Mouse (Mus musculus): ENCODE measurements around the gene Utp4. TPM values are rescaled to one million over a fixed set of nuclear protein-coding genes. Genes with fewer than 3 reads are reported as not detected.
"Not testable (repeated sequence)": the region's sequence is repeated elsewhere in the genome, so short reads cannot be mapped to it uniquely, and the experiment has no call there.

Utp4 gene
- polyA plus RNA-seq, 1 experiment from 2014 or later = 59.7 TPM

GRCm38 (mm10) chr8:106920395-106920741, 26.9 kb downstream of the Utp4 start:
- WGBS = 94% methylated on average over 5 of the region's 5 CpGs

GRCm38 (mm10) chr8:106924057-106924456, 30.6 kb downstream of the Utp4 start:
- peak overlapping the region; percentile 37; the same call in 1 of the 2 replicates for H3K27ac ChIP-seq (ENCODE audit: low read length)
- H3K4me2 ChIP-seq (ENCODE audit: low read depth, low read length) = no peak overlapping the region
- WGBS = 78% methylated on average over 4 of the region's 4 CpGs
- no peak overlapping the region for H3K9ac ChIP-seq (ENCODE audit: low read length)
- H3K27me3 ChIP-seq (ENCODE audit: control insufficient read depth, insufficient read depth, low read depth, low read length) = no peaks in the 10 kb centered on the region
- H3K4me3 ChIP-seq (ENCODE audit: low read length) = no peak overlapping the region
- ATAC-seq (ENCODE audit: low read depth) = no peak
- H3K36me3 ChIP-seq (ENCODE audit: control insufficient read depth, insufficient read depth, low read length) = peaks cover 26% of the 10 kb centered on the region
- no peaks in the 10 kb centered on the region for H3K9me3 ChIP-seq (ENCODE audit: control insufficient read depth, low read length)
- H3K4me1 ChIP-seq (replicated peaks; ENCODE audit: control insufficient read depth, insufficient read depth, low read length) = peaks cover 4% of the 10 kb centered on the region; the same call in 1 of the 2 replicates

More at GRCm38 (mm10) chr8:106920395-106920741, 26.9 kb downstream of the Utp4 start:
- Histone ChIP-seq H3K4me3 (ENCODE audit: low read length) (no peak overlapping the region), H3K9me3 (ENCODE audit: control insufficient read depth, low read length) (no peaks in the 10 kb centered on the region), H3K27me3 (ENCODE audit: control insufficient read depth, insufficient read depth, low read depth, low read length) (no peaks in the 10 kb centered on the region), H3K9ac (ENCODE audit: low read length) (no peak overlapping the region), H3K36me3 (ENCODE audit: control insufficient read depth, insufficient read depth, low read length) (peaks cover 45% of the 10 kb centered on the region), H3K27ac (ENCODE audit: low read length) (no peak overlapping the region), H3K4me1 (replicated peaks; ENCODE audit: control insufficient read depth, insufficient read depth, low read length) (0 out of 2 replicates have a peak, but pooled peaks cover 3% of the 10 kb centered on the region), H3K4me2 (ENCODE audit: low read depth, low read length) (no peak overlapping the region)
- ATAC-seq (ENCODE audit: low read depth) = no peak

GRCm38 (mm10) chr8:106924904-106925349, 31.5 kb downstream of the Utp4 start:
- Histone ChIP-seq H3K36me3 (ENCODE audit: control insufficient read depth, insufficient read depth, low read length) (peaks cover 18% of the 10 kb centered on the region), H3K9ac (ENCODE audit: low read length) (no peak overlapping the region), H3K27ac (ENCODE audit: low read length) (peak overlapping the region; percentile 37), H3K9me3 (ENCODE audit: control insufficient read depth, low read length) (no peaks in the 10 kb centered on the region), H3K4me2 (ENCODE audit: low read depth, low read length) (no peak overlapping the region), H3K4me1 (replicated peaks; ENCODE audit: control insufficient read depth, insufficient read depth, low read length) (peaks cover 11% of the 10 kb centered on the region; the same call in 1 of the 2 replicates), H3K27me3 (ENCODE audit: control insufficient read depth, insufficient read depth, low read depth, low read length) (no peaks in the 10 kb centered on the region), H3K4me3 (ENCODE audit: low read length) (no peak overlapping the region)
- 56% methylated on average over 8 of the region's 8 CpGs for WGBS
- ATAC-seq (ENCODE audit: low read depth) = 0 out of 2 replicates have a peak, but pooled peaks have one; percentile 43

- no peak overlapping the region for H3K9ac ChIP-seq (ENCODE audit: low read length)
- H3K9me3 ChIP-seq (ENCODE audit: control insufficient read depth, low read length) = no peaks in the 10 kb centered on the region
- H3K4me3 ChIP-seq (ENCODE audit: low read length) = no peak overlapping the region
- no peaks in the 10 kb centered on the region for H3K27me3 ChIP-seq (ENCODE audit: control insufficient read depth, insufficient read depth, low read depth, low read length)
- WGBS = 80% methylated on average over 4 of the region's 4 CpGs
- no peak for ATAC-seq (ENCODE audit: low read depth)
- H3K4me1 ChIP-seq (replicated peaks; ENCODE audit: control insufficient read depth, insufficient read depth, low read length) = peaks cover 14% of the 10 kb centered on the region; the same call in 1 of the 2 replicates
- H3K36me3 ChIP-seq (ENCODE audit: control insufficient read depth, insufficient read depth, low read length) = peaks cover 15% of the 10 kb centered on the region
- H3K27ac ChIP-seq (ENCODE audit: low read length) = no peak overlapping the region
- H3K4me2 ChIP-seq (ENCODE audit: low read depth, low read length) = no peak overlapping the region
Measured at GRCm38 (mm10) chr8:106925446-106925845, 32.0 kb downstream of the Utp4 start.

- no peak overlapping the region for H3K4me3 ChIP-seq (ENCODE audit: low read length)
- no peak overlapping the region for H3K4me2 ChIP-seq (ENCODE audit: low read depth, low read length)
- WGBS = 50% methylated on average over 4 of the region's 4 CpGs
- H3K9me3 ChIP-seq (ENCODE audit: control insufficient read depth, low read length) = no peaks in the 10 kb centered on the region
- no peak overlapping the region for H3K27ac ChIP-seq (ENCODE audit: low read length)
- H3K27me3 ChIP-seq (ENCODE audit: control insufficient read depth, insufficient read depth, low read depth, low read length) = no peaks in the 10 kb centered on the region
- no peak overlapping the region for H3K9ac ChIP-seq (ENCODE audit: low read length)
- no peak for ATAC-seq (ENCODE audit: low read depth)
- peaks cover 19% of the 10 kb centered on the region for H3K4me1 ChIP-seq (replicated peaks; ENCODE audit: control insufficient read depth, insufficient read depth, low read length)
- H3K36me3 ChIP-seq (ENCODE audit: control insufficient read depth, insufficient read depth, low read length) = peaks cover 11% of the 10 kb centered on the region
Measured at GRCm38 (mm10) chr8:106927247-106927646, 33.8 kb downstream of the Utp4 start.

GRCm38 (mm10) chr8:106928182-106928581, 34.7 kb downstream of the Utp4 start:
- ATAC-seq (ENCODE audit: low read depth) = not testable (repeated sequence)

GRCm38 (mm10) chr8:106929155-106929913, 35.9 kb downstream of the Utp4 start:
- 33% methylated on average over 6 of the region's 6 CpGs for WGBS
- peak; percentile 80 for ATAC-seq (ENCODE audit: low read depth)
- H3K4me2 ChIP-seq (ENCODE audit: low read depth, low read length) = no peak overlapping the region
- H3K4me3 ChIP-seq (ENCODE audit: low read length) = no peak overlapping the region
- no peaks in the 10 kb centered on the region for H3K27me3 ChIP-seq (ENCODE audit: control insufficient read depth, insufficient read depth, low read depth, low read length)
- peaks cover 26% of the 10 kb centered on the region for H3K4me1 ChIP-seq (replicated peaks; ENCODE audit: control insufficient read depth, insufficient read depth, low read length)
- no peaks in the 10 kb centered on the region for H3K9me3 ChIP-seq (ENCODE audit: control insufficient read depth, low read length)
- no peak overlapping the region for H3K9ac ChIP-seq (ENCODE audit: low read length)
- H3K27ac ChIP-seq (ENCODE audit: low read length) = peak overlapping the region; percentile 91
- H3K36me3 ChIP-seq (ENCODE audit: control insufficient read depth, insufficient read depth, low read length) = no peaks in the 10 kb centered on the region

More at GRCm38 (mm10) chr8:106928182-106928581, 34.7 kb downstream of the Utp4 start:
- H3K36me3 ChIP-seq (ENCODE audit: control insufficient read depth, insufficient read depth, low read length); H3K9me3 ChIP-seq (ENCODE audit: control insufficient read depth, low read length); H3K4me2 ChIP-seq (ENCODE audit: low read depth, low read length); H3K4me3 ChIP-seq (ENCODE audit: low read length); H3K9ac ChIP-seq (ENCODE audit: low read length); H3K27me3 ChIP-seq (ENCODE audit: control insufficient read depth, insufficient read depth, low read depth, low read length): not testable (repeated sequence)
- 92% methylated on average over 10 of the region's 11 CpGs for WGBS
- Histone ChIP-seq H3K4me1 (replicated peaks; ENCODE audit: control insufficient read depth, insufficient read depth, low read length) (peaks cover 27% of the 10 kb centered on the region), H3K27ac (ENCODE audit: low read length) (peak overlapping the region; percentile 91; the same call in 1 of the 2 replicates)

GRCm38 (mm10) chr8:106929921-106930320, 36.5 kb downstream of the Utp4 start:
- peak overlapping the region; percentile 91 for H3K27ac ChIP-seq (ENCODE audit: low read length)
- no peaks in the 10 kb centered on the region for H3K27me3 ChIP-seq (ENCODE audit: control insufficient read depth, insufficient read depth, low read depth, low read length)
- no peak overlapping the region for H3K4me3 ChIP-seq (ENCODE audit: low read length)
- ATAC-seq (ENCODE audit: low read depth) = no peak
- no peak overlapping the region for H3K4me2 ChIP-seq (ENCODE audit: low read depth, low read length)
- H3K9ac ChIP-seq (ENCODE audit: low read length) = no peak overlapping the region
- no peaks in the 10 kb centered on the region for H3K36me3 ChIP-seq (ENCODE audit: control insufficient read depth, insufficient read depth, low read length)
- peaks cover 25% of the 10 kb centered on the region for H3K4me1 ChIP-seq (replicated peaks; ENCODE audit: control insufficient read depth, insufficient read depth, low read length)
- WGBS = 49% methylated on average over 5 of the region's 5 CpGs
- no peaks in the 10 kb centered on the region for H3K9me3 ChIP-seq (ENCODE audit: control insufficient read depth, low read length)

- 12% methylated on average over 22 of the region's 22 CpGs for WGBS
- ATAC-seq (ENCODE audit: low read depth) = no peak
- Histone ChIP-seq H3K27ac (ENCODE audit: low read length) (peak overlapping the region; percentile 77), H3K9ac (ENCODE audit: low read length) (peak overlapping the region; percentile 51), H3K27me3 (ENCODE audit: control insufficient read depth, insufficient read depth, low read depth, low read length) (no peaks in the 10 kb centered on the region), H3K36me3 (ENCODE audit: control insufficient read depth, insufficient read depth, low read length) (no peaks in the 10 kb centered on the region), H3K4me2 (ENCODE audit: low read depth, low read length) (peak overlapping the region; percentile 60), H3K9me3 (ENCODE audit: control insufficient read depth, low read length) (no peaks in the 10 kb centered on the region), H3K4me3 (ENCODE audit: low read length) (peak overlapping the region; percentile 32), H3K4me1 (replicated peaks; ENCODE audit: control insufficient read depth, insufficient read depth, low read length) (peaks cover 34% of the 10 kb centered on the region)
Measured at GRCm38 (mm10) chr8:106932376-106933065, 39.1 kb downstream of the Utp4 start.
